Mouse (Mus musculus) forebrain, embryonic 13.5 days (tissue): ENCODE data around the gene Casz1. TPM values are rescaled to one million over a fixed set of nuclear protein-coding genes. Genes with fewer than 3 reads are reported as not detected.

Experiments used
- ATAC-seq: fragments of 200-750 bp; cut with Nextera tagmentation; 2 replicates; pipeline ENCODE4 v1.8.0; 2017
- H3K27ac ChIP-seq: fragments of 300-500 bp; sonication (generic); 2 replicates; pipeline ENCODE4 v1.5.1; 2015; ENCODE audit warnings: inconsistent platforms, mild to moderate bottlenecking, moderate library complexity
- H3K27me3 ChIP-seq: fragments of 300-500 bp; sonication (generic); 2 replicates; pipeline ENCODE4 v1.6.1; 2015; ENCODE audit warnings: mild to moderate bottlenecking, inconsistent platforms
- H3K36me3 ChIP-seq: fragments of 300-500 bp; sonication (generic); 2 replicates; pipeline ENCODE4 v1.6.1; 2015; ENCODE audit warnings: mild to moderate bottlenecking, inconsistent platforms; ENCODE audit not compliant: poor library complexity, severe bottlenecking
- H3K4me1 ChIP-seq: fragments of 300-500 bp; sonication (generic); 2 replicates; pipeline ENCODE4 v1.6.1; 2015; ENCODE audit warnings: inconsistent platforms
- H3K4me2 ChIP-seq: fragments of 300-500 bp; sonication (generic); 2 replicates; pipeline ENCODE4 v1.6.1; 2015; ENCODE audit warnings: inconsistent platforms, mild to moderate bottlenecking, moderate library complexity
- H3K4me3 ChIP-seq: fragments of 300-500 bp; sonication (generic); 2 replicates; pipeline ENCODE4 v1.5.1; 2015; ENCODE audit warnings: mild to moderate bottlenecking, inconsistent platforms
- H3K9ac ChIP-seq: fragments of 300-500 bp; sonication (generic); 2 replicates; pipeline ENCODE4 v1.6.1; 2015; ENCODE audit warnings: mild to moderate bottlenecking, inconsistent platforms
- H3K9me3 ChIP-seq: fragments of 300-500 bp; sonication (generic); replicated peaks from 2 replicates; pipeline ENCODE4 v1.6.1; 2016; ENCODE audit warnings: inconsistent platforms
- WGBS: fragments of 180-500 bp; shearing (Covaris S2); methylation state at CpG from one replicate; pipeline ENCODE4 v1.1.7; 2015; 5-methylcytosine and 5-hydroxymethylcytosine counted together
- polyA plus RNA-seq: library from polyadenylated mRNA; unstranded; fragments of >200 nt; fragmentation: Nextera tagmentation; extraction: Ambion mirVana; gene quantifications from 2 replicates; pipeline ENCODE4 v1.2.1, GENCODE M21; 2015

Gene Casz1
- polyA plus RNA-seq, 1 experiment from 2014 or later = 1.3 TPM

DNA sequence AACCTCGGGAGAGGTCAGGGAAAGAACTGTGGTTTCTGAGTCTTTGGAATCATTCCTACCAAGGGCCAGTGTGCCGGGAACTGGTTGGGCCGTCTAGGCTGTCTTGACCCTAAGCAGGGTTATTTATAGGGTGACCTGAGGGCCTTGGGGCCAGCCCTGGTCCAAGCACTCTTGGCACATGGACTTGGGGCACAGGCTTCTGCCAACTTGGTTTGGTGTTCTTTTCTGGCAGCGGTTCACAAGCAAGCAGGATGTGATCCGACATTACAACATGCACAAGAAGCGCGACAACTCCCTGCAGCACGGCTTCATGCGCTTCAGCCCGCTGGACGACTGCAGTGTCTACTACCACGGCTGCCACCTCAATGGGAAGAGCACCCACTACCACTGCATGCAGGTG is 132.5 kb downstream of the Casz1 start:
- Histone ChIP-seq H3K36me3 (no peaks in the 10 kb centered on the region), H3K4me2 (no peak overlapping the region), H3K4me3 (no peak overlapping the region), H3K9me3 (no peaks in the 10 kb centered on the region), H3K27ac (no peak overlapping the region), H3K27me3 (0 out of 2 replicates have a peak, but pooled peaks cover 9% of the 10 kb centered on the region), H3K9ac (no peak overlapping the region), H3K4me1 (peaks cover 35% of the 10 kb centered on the region)
- 93% methylated on average over 12 of the region's 12 CpGs for WGBS
- no peak for ATAC-seq

DNA sequence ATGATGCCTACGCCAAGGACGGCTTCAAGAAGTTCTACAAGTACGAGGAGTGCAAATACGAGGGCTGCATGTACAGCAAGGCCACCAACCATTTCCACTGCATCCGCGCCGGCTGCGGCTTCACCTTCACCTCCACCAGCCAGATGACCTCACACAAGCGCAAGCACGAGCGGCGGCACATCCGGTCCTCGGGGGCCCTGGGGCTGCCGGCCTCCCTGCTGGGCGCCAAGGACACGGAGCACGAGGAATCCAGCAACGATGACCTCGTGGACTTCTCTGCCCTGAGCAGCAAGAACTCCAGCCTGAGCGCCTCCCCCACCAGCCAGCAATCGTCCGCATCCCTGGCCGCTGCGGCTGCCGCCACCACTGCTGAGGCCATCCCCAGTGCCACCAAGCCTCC is 134.3 kb downstream of the Casz1 start:
- WGBS = 89% methylated on average over 25 of the region's 26 CpGs
- H3K9ac ChIP-seq = no peak overlapping the region
- H3K27ac ChIP-seq = no peak overlapping the region
- peaks cover 35% of the 10 kb centered on the region for H3K4me1 ChIP-seq
- H3K4me2 ChIP-seq = no peak overlapping the region
- H3K27me3 ChIP-seq = 0 out of 2 replicates have a peak, but pooled peaks cover 10% of the 10 kb centered on the region
- no peaks in the 10 kb centered on the region for H3K9me3 ChIP-seq
- H3K4me3 ChIP-seq = no peak overlapping the region
- no peaks in the 10 kb centered on the region for H3K36me3 ChIP-seq
- no peak for ATAC-seq

DNA sequence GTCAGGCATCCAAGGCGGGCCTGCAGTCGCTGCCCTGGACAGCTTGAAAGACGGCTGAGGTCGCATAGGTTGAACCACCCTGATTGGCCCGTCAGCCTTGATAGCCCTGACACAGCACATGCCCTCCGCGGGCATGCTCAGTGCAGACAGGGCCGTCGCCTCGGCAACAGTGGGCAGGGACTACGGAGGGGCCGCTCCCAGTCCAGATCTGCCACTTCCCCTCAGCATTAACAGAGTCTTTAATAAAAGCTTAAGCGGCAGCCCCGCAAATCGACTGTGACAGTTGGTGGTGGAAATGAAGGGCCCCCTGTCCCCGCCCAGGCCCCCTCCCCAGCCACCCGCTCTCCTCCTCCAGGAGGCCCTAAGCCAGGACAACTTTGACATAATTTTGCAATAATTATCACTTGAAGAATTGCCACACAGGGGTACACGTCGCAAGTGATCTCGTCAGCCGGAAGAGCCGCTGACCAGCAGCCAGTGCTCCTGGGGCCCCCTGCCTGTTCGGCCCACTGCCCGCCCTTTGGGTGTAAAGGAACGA is 136.5 kb downstream of the Casz1 start:
- ATAC-seq = peak; percentile 85; the same call in 1 of the 2 replicates
- WGBS = 5% methylated on average over 25 of the region's 25 CpGs

DNA sequence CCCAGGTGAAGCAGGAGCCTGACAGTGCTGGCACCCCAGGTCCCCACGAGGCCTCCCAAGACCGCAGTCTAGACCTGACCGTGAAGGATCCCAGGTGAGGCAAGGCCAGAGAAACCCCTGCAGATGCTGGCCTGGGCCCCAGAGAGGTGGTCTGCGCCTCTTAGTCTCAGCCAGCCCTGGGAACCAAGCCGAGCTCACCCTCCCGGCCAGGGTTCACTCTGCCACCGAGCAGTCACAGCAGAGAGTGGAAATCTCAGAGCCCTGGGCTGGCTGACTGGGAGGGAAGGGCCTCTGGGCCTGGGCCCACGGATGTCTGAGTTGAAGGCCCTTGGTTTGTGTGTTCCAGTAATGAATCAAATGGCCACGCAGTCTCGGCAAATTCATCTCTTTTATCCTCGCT is 137.1 kb downstream of the Casz1 start:
- Histone ChIP-seq H3K9ac (peak overlapping the region; percentile 26; the same call in 1 of the 2 replicates), H3K4me3 (no peak overlapping the region), H3K27ac (no peak overlapping the region), H3K9me3 (no peaks in the 10 kb centered on the region), H3K4me2 (peak overlapping the region; percentile 48; the same call in 1 of the 2 replicates), H3K27me3 (peaks cover 13% of the 10 kb centered on the region; the same call in 1 of the 2 replicates), H3K4me1 (peaks cover 25% of the 10 kb centered on the region), H3K36me3 (no peaks in the 10 kb centered on the region)
- no peak for ATAC-seq
- 44% methylated on average over 11 of the region's 11 CpGs for WGBS

More for the DNA sequence above, 136.5 kb downstream of the Casz1 start:
- Histone ChIP-seq H3K4me3 (0 out of 2 replicates have a peak overlapping the region, but pooled peaks have one; percentile 7), H3K27ac (peak overlapping the region; percentile 25; the same call in 1 of the 2 replicates), H3K9me3 (no peaks in the 10 kb centered on the region), H3K9ac (no peak overlapping the region), H3K27me3 (peaks cover 13% of the 10 kb centered on the region; the same call in 1 of the 2 replicates), H3K4me1 (peaks cover 27% of the 10 kb centered on the region), H3K36me3 (no peaks in the 10 kb centered on the region), H3K4me2 (peak overlapping the region; percentile 48)

DNA sequence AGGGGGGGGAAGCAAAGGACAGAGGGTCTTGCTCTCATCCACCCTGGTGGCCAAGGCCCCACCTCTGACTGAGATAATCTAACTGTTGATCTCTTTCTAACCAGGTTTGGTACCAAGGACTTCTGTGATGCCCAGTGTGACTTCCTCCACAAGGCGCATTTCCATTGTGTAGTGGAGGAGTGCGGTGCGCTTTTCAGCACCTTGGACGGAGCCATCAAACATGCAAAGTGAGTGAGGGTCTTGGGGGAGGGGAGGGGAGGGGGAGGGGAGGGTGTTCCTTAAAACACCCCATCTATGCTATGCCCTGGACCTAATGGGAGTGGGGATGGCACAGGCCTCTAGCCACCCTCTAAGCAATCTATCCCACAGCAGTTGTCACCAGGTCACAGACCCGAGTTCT is 138.9 kb downstream of the Casz1 start:
- Histone ChIP-seq H3K4me3 (no peak overlapping the region), H3K36me3 (no peaks in the 10 kb centered on the region), H3K27me3 (peaks cover 15% of the 10 kb centered on the region; the same call in 1 of the 2 replicates), H3K27ac (no peak overlapping the region), H3K9me3 (no peaks in the 10 kb centered on the region), H3K4me1 (peaks cover 29% of the 10 kb centered on the region), H3K9ac (no peak overlapping the region), H3K4me2 (no peak overlapping the region)
- no peak for ATAC-seq
- 43% methylated on average over 5 of the region's 5 CpGs for WGBS

DNA sequence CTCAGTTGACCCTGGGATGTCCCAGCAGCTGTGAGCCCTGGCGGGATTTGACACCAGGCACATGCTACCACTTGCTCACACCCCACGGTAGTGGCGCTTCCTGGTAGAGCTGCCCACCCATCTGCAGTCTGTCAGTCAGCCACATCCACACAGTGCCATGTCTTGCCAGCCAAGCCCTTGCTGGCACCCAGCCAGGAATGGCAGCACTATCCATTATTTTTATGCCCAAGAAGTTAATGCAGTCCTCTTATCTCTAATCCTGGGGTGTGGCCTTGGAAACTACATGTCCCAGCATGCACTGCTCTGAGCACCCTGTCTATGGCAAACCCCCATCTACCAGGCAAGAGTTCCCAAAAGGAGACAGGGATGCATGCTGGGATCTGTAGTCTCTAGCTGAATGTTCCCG is 141.2 kb downstream of the Casz1 start:
- no peak overlapping the region for H3K27ac ChIP-seq
- no peak overlapping the region for H3K4me3 ChIP-seq
- no peak overlapping the region for H3K4me2 ChIP-seq
- peak; percentile 59 for ATAC-seq
- 65% methylated on average over 4 of the region's 4 CpGs for WGBS
- no peaks in the 10 kb centered on the region for H3K9me3 ChIP-seq
- no peak overlapping the region for H3K9ac ChIP-seq
- no peaks in the 10 kb centered on the region for H3K36me3 ChIP-seq
- peaks cover 31% of the 10 kb centered on the region for H3K27me3 ChIP-seq
- peaks cover 40% of the 10 kb centered on the region for H3K4me1 ChIP-seq

DNA sequence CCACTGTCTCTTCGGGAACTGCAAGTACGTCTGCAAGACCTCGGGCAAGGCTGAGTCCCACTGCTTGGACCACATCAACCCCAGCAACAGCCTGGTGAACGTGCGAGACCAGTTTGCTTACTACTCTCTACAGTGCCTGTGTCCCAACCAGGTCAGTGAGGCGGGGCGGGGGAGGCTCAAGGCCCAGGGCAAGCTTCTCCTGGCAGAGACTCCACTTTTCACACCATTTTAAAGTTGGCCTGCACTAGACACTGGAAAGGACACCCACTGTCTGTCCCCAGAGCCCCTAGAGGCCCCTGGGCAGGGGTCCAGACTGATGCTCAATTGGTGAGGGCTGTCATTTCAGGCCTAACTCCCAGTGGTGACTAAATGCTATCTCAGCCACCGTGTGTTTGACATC is 141.8 kb downstream of the Casz1 start:
- no peak for ATAC-seq
- H3K4me2 ChIP-seq = no peak overlapping the region
- no peaks in the 10 kb centered on the region for H3K9me3 ChIP-seq
- no peak overlapping the region for H3K4me3 ChIP-seq
- H3K9ac ChIP-seq = no peak overlapping the region
- peaks cover 31% of the 10 kb centered on the region for H3K27me3 ChIP-seq
- no peaks in the 10 kb centered on the region for H3K36me3 ChIP-seq
- no peak overlapping the region for H3K27ac ChIP-seq
- WGBS = 91% methylated on average over 8 of the region's 8 CpGs
- H3K4me1 ChIP-seq = peaks cover 40% of the 10 kb centered on the region

DNA sequence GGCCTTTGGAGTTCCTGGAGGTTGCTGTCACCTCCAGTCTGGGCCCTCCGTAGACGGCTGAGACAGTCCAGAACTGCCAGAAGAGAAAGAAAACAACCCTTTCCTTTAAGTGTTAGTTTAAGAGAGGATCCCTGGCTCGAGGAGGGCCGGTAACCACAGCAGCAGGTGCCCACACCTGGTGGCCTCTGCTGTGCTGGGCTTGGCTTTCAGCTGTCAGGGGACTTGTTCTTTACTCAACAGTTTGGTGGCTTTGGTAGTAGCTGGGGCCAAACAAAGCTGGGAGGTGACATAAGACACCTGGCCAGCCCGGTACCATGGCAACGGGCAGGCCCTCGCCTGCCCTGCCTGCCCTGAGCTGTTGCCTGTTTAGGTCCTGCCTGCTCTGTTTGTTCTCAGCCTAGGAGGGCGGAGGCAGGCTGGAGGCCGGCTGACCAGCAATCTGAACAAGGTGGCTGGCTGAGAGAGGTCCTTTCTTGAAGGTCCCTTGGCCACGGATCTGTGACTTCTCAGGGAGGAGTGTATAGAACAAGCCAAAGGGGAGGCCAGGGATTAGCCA is 143.7 kb downstream of the Casz1 start:
- no peak overlapping the region for H3K9ac ChIP-seq
- no peak for ATAC-seq
- H3K9me3 ChIP-seq = no peaks in the 10 kb centered on the region
- H3K4me2 ChIP-seq = no peak overlapping the region
- WGBS = 50% methylated on average over 10 of the region's 10 CpGs
- H3K36me3 ChIP-seq = no peaks in the 10 kb centered on the region
- H3K4me1 ChIP-seq = peaks cover 52% of the 10 kb centered on the region
- no peak overlapping the region for H3K27ac ChIP-seq
- H3K4me3 ChIP-seq = no peak overlapping the region
- peaks cover 47% of the 10 kb centered on the region for H3K27me3 ChIP-seq

DNA sequence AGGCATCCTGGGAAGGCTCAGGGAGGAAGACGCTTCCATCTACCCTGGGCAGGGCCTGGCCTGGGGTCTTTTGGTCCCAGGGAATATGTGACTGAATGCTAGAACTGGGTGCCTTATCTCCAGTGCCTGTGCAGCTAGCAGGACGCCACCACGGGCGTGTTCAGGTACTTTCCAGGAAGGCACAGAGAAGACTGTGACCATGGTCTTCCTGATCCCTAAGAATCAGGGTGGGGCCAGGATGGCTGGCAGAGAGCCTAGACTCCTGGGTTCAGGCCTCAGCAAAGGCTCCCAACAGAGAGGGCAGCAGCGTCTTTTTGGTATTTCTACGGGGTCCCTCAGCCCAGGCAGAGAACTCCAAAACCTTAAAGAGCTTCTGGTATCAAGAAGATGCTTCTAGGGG is 146.3 kb downstream of the Casz1 start:
- Histone ChIP-seq H3K9me3 (no peaks in the 10 kb centered on the region), H3K36me3 (no peaks in the 10 kb centered on the region), H3K4me1 (peaks cover 52% of the 10 kb centered on the region), H3K4me3 (no peak overlapping the region), H3K4me2 (peak overlapping the region; percentile 85), H3K9ac (no peak overlapping the region), H3K27me3 (peaks cover 58% of the 10 kb centered on the region), H3K27ac (peak overlapping the region; percentile 37)
- WGBS = 40% methylated on average over 6 of the region's 6 CpGs
- peak; percentile 6; the same call in 1 of the 2 replicates for ATAC-seq

DNA sequence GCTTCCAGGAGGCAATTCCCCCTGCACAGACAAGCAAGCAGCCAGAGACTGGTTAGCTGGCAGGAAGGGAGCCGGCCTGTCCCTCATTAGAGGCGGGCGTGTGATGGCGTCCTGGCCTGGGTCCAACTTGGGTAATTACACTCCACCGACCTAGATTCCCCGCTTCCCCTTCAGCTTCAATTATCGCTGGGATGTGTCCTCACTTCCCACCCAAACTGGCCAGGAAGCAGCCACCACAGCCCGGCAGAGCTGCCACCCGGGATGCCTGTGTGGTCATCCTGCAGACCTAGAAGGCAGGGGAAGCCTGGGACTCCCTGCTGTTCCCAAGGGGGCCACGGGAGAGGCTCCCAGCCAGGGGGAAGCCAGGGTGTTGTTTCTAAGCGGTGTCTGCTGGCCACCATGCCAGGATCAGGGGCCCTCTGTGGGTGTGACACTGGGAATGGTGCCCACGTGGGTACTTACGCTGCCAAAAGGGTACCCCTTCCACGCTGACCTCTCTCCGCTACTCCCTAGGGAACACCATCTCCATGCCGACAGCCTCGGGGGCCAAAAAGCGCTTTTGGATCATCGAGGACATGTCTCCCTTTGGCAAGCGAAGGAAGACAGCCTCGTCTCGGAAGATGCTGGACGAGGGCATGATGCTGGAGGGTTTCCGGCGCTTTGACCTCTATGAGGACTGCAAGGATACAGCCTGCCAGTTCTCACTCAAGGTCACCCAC is 146.9 kb downstream of the Casz1 start:
- peak; percentile 77 for ATAC-seq
- Histone ChIP-seq H3K4me3 (peak overlapping the region; percentile 44), H3K9me3 (no peaks in the 10 kb centered on the region), H3K4me2 (peak overlapping the region; percentile 85), H3K36me3 (no peaks in the 10 kb centered on the region), H3K27me3 (peaks cover 58% of the 10 kb centered on the region), H3K9ac (peak overlapping the region; percentile 40; the same call in 1 of the 2 replicates), H3K4me1 (peaks cover 56% of the 10 kb centered on the region), H3K27ac (peak overlapping the region; percentile 40)
- WGBS = 25% methylated on average over 25 of the region's 25 CpGs

DNA sequence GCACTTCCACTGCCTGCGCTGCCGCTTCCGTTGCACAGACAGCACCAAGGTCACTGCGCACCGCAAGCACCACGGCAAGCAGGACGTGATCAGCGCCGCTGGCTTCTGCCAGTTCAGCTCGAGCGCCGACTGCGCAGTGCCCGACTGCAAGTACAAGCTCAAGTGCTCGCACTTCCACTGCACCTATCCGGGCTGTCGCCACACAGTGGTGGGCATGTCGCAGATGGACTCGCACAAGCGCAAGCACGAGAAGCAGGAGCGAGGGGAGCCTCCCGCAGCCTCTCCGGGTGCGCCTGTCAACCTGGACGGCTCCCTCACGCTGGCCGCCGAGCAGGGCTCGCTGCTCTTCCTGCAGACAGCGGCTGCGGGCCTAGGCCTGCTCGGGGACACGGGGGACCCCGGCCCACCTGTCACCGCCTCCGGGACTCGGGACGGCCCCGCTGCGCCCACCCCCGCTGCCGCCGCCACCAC is 147.6 kb downstream of the Casz1 start:
- WGBS = 3% methylated on average over 36 of the region's 44 CpGs
- ATAC-seq = peak; percentile 20
- peak overlapping the region; percentile 44 for H3K4me3 ChIP-seq
- peak overlapping the region; percentile 70 for H3K9ac ChIP-seq
- H3K27me3 ChIP-seq = peaks cover 58% of the 10 kb centered on the region
- no peaks in the 10 kb centered on the region for H3K9me3 ChIP-seq
- no peak overlapping the region for H3K27ac ChIP-seq
- H3K4me1 ChIP-seq = peaks cover 61% of the 10 kb centered on the region
- H3K36me3 ChIP-seq = no peaks in the 10 kb centered on the region
- H3K4me2 ChIP-seq = peak overlapping the region; percentile 85
